Mouse (Mus musculus) kidney, adult 18-20 months (tissue): ENCODE data around the gene Son.

Experiments used
- DNase-seq: peaks from one replicate; pipeline ENCODE4 v3.0.0; 2021

The Son gene

GRCm38 (mm10) chr16:91647461-91648219 is at the start of gene Son:
Gene Son (plus strand): TSS chr16:91647506.
- DNase-seq, result peak; percentile 95

- DNase-seq, result peak; percentile 99
These were observed 49.7 kb upstream of the Son start, which contains the start of gene Tmem50b for GRCm38 (mm10) chr16:91597672-91598010. Gene Tmem50b (minus strand): TSS chr16:91597800.

- no peak for DNase-seq
These were observed 48.1 kb upstream of the Son start for GRCm38 (mm10) chr16:91599242-91599641.

- no peak for DNase-seq
These were observed 46.2 kb upstream of the Son start for GRCm38 (mm10) chr16:91601081-91601480.

- no peak for DNase-seq
These were observed 45.6 kb upstream of the Son start for GRCm38 (mm10) chr16:91601693-91602092.

GRCm38 (mm10) chr16:91605156-91605555 is 42.1 kb upstream of the Son start:
- peak; percentile 52 for DNase-seq

- DNase-seq, result no peak
These were observed 40.3 kb upstream of the Son start for GRCm38 (mm10) chr16:91606958-91607357.

GRCm38 (mm10) chr16:91609501-91610245 is 37.6 kb upstream of the Son start:
- peak; percentile 42 for DNase-seq

GRCm38 (mm10) chr16:91611248-91611647 is 36.1 kb upstream of the Son start:
- no peak for DNase-seq

GRCm38 (mm10) chr16:91612525-91612924 is 34.8 kb upstream of the Son start:
- no peak for DNase-seq

- no peak for DNase-seq
These were observed 32.8 kb upstream of the Son start for GRCm38 (mm10) chr16:91614552-91614951.

- peak; percentile 88 for DNase-seq
These were observed 28.5 kb upstream of the Son start, which contains the start of gene Dnajc28 for GRCm38 (mm10) chr16:91618511-91619501. Gene Dnajc28 (minus strand): TSS chr16:91619026.

- DNase-seq, result no peak
These were observed 27.1 kb upstream of the Son start for GRCm38 (mm10) chr16:91620185-91620584.

GRCm38 (mm10) chr16:91620991-91621390 is 26.3 kb upstream of the Son start:
- DNase-seq, result no peak

- no peak for DNase-seq
These were observed 24.2 kb upstream of the Son start for GRCm38 (mm10) chr16:91623074-91623473.

GRCm38 (mm10) chr16:91627831-91628230 is 19.5 kb upstream of the Son start:
- no peak for DNase-seq

- DNase-seq, result no peak
These were observed 18.6 kb upstream of the Son start for GRCm38 (mm10) chr16:91628673-91629072.

- no peak for DNase-seq
These were observed 17.6 kb upstream of the Son start for GRCm38 (mm10) chr16:91629749-91630148.

GRCm38 (mm10) chr16:91630584-91630983 is 16.7 kb upstream of the Son start:
- no peak for DNase-seq

- no peak for DNase-seq
These were observed 14.9 kb upstream of the Son start for GRCm38 (mm10) chr16:91632439-91632838.

GRCm38 (mm10) chr16:91632940-91633339 is 14.4 kb upstream of the Son start:
- no peak for DNase-seq

- DNase-seq, result no peak
These were observed 13.7 kb upstream of the Son start for GRCm38 (mm10) chr16:91633641-91634040.

- no peak for DNase-seq
These were observed 8.1 kb upstream of the Son start for GRCm38 (mm10) chr16:91639161-91639560.
